Mouse (Mus musculus) bone marrow, adult 2 months (tissue): ENCODE measurements at regions not wholly inside any gene's neighbourhood (a gene's known extent, or its start where the extent isn't known, plus 50 kb on each side); places are given as distances from the start of the nearest gene placed in this dataset.

ENCODE experiments used
- H3K27ac ChIP-seq: fragments of 200-500 bp; 2 replicates; pipeline ENCODE4 v1.5.1; 2012; ENCODE audit warnings: low read depth, mild to moderate bottlenecking, control low read depth, inconsistent platforms, low read length; ENCODE audit not compliant: control insufficient read depth, poor library complexity, insufficient read depth
- H3K4me1 ChIP-seq: fragments of 200-500 bp; 2 replicates; pipeline ENCODE4 v1.6.1; 2011; ENCODE audit warnings: low read length; ENCODE audit not compliant: control insufficient read depth, insufficient read depth
- H3K4me3 ChIP-seq: fragments of 200-500 bp; replicated peaks from 2 replicates; pipeline ENCODE3; 2011; ENCODE audit warnings: mild to moderate bottlenecking, low read depth, low read length, control low read depth; ENCODE audit not compliant: control insufficient read depth
- CTCF ChIP-seq: fragments of 200-500 bp; IDR thresholded peaks from 2 replicates; pipeline ENCODE4 v1.5.1; 2011; ENCODE audit warnings: low read length, control low read depth; ENCODE audit not compliant: control insufficient read depth, insufficient read depth
- POLR2A ChIP-seq: fragments of 200-500 bp; IDR thresholded peaks from 2 replicates; pipeline ENCODE4 v1.6.1; 2011; ENCODE audit warnings: low read depth, mild to moderate bottlenecking, control low read depth, low read length, borderline replicate concordance; ENCODE audit not compliant: control insufficient read depth
- WGBS: fragments of 180-500 bp; shearing (Covaris S2); methylation state at CpG from one replicate; pipeline ENCODE4 v1.1.7; 2018; 5-methylcytosine and 5-hydroxymethylcytosine counted together

GRCm38 (mm10) chr13:57146708-57147107 lies 250.9 kb upstream of the Trpc7 start:
- H3K27ac ChIP-seq: no peak overlapping the region
- H3K4me1 ChIP-seq: no peaks in the 10 kb centered on the region
- 63% methylated on average over 4 of the region's 4 CpGs for WGBS
- TF ChIP-seq POLR2A (no peak), CTCF (no peak)
- H3K4me3 ChIP-seq: no peak overlapping the region

- H3K4me3 ChIP-seq: no peak overlapping the region
- no peak overlapping the region for H3K27ac ChIP-seq
- H3K4me1 ChIP-seq: no peaks in the 10 kb centered on the region
- WGBS: 42% methylated on average over 2 of the region's 2 CpGs
- TF ChIP-seq CTCF (no peak), POLR2A (no peak)
Measured at GRCm38 (mm10) chr13:57145782-57146181, 250.0 kb upstream of the Trpc7 start.

GRCm38 (mm10) chr13:57142851-57143250 lies 247.1 kb upstream of the Trpc7 start:
- H3K4me1 ChIP-seq: no peaks in the 10 kb centered on the region
- 72% methylated on average over 5 of the region's 5 CpGs for WGBS
- TF ChIP-seq CTCF: no peak
- no peak for TF ChIP-seq POLR2A
- no peak overlapping the region for H3K4me3 ChIP-seq
- no peak overlapping the region for H3K27ac ChIP-seq

- TF ChIP-seq POLR2A: no peak
- no peak for TF ChIP-seq CTCF
- Histone ChIP-seq H3K27ac (no peak overlapping the region), H3K4me1 (no peaks in the 10 kb centered on the region), H3K4me3 (no peak overlapping the region)
- WGBS: 38% methylated on average over 2 of the region's 2 CpGs
Measured at GRCm38 (mm10) chr13:57142441-57142840, 246.6 kb upstream of the Trpc7 start.

- H3K4me3 ChIP-seq: no peak overlapping the region
- 68% methylated on average over 9 of the region's 9 CpGs for WGBS
Measured at GRCm38 (mm10) chr13:57115936-57116335, 220.1 kb upstream of the Trpc7 start.

GRCm38 (mm10) chr13:57107956-57108355 lies 212.2 kb upstream of the Trpc7 start:
- WGBS: 16% methylated on average over 12 of the region's 12 CpGs
- Histone ChIP-seq H3K4me1 (no peaks in the 10 kb centered on the region), H3K27ac (no peak overlapping the region), H3K4me3 (no peak overlapping the region)
- TF ChIP-seq CTCF: no peak
- TF ChIP-seq POLR2A: no peak

More at GRCm38 (mm10) chr13:57115936-57116335, 220.1 kb upstream of the Trpc7 start:
- TF ChIP-seq POLR2A (no peak), CTCF (no peak)
- Histone ChIP-seq H3K27ac (no peak overlapping the region), H3K4me1 (no peaks in the 10 kb centered on the region)

- no peaks in the 10 kb centered on the region for H3K4me1 ChIP-seq
- TF ChIP-seq CTCF (no peak), POLR2A (no peak)
- 85% methylated on average over 7 of the region's 7 CpGs for WGBS
- H3K4me3 ChIP-seq: no peak overlapping the region
- H3K27ac ChIP-seq: no peak overlapping the region
Measured at GRCm38 (mm10) chr13:57099601-57100000, 203.8 kb upstream of the Trpc7 start.

GRCm38 (mm10) chr13:57091886-57092285 lies 196.1 kb upstream of the Trpc7 start:
- no peaks in the 10 kb centered on the region for H3K4me1 ChIP-seq
- TF ChIP-seq CTCF: no peak
- H3K27ac ChIP-seq: no peak overlapping the region
- no peak overlapping the region for H3K4me3 ChIP-seq
- 79% methylated on average over 8 of the region's 8 CpGs for WGBS

GRCm38 (mm10) chr13:57089381-57090075 lies 193.7 kb upstream of the Trpc7 start:
- 73% methylated on average over 13 of the region's 13 CpGs for WGBS
- H3K4me1 ChIP-seq: no peaks in the 10 kb centered on the region

More at GRCm38 (mm10) chr13:57089381-57090075, 193.7 kb upstream of the Trpc7 start:
- Histone ChIP-seq H3K4me3 (no peak overlapping the region), H3K27ac (no peak overlapping the region)
- TF ChIP-seq POLR2A (no peak), CTCF (no peak)
